Mouse (Mus musculus): Measurements from ENCODE around the gene Tmem167. TPM values are rescaled to one million over a fixed set of nuclear protein-coding genes. Genes with fewer than 3 reads are reported as not detected.

The Tmem167 gene
- total RNA-seq, 2 experiments from 2014 or later = 21.7 to 26.0 TPM

- no peak for DNase-seq (ENCODE audit: extremely low spot score in 1 of 2, low spot score in 1 of 2)
Observed at GRCm38 (mm10) chr13:90175662-90176061, 86.7 kb downstream of the Tmem167 start.

- DNase-seq (ENCODE audit: extremely low spot score in 1 of 2, low spot score in 1 of 2) = no peak
Observed at GRCm38 (mm10) chr13:90182262-90182661, 93.3 kb downstream of the Tmem167 start.

GRCm38 (mm10) chr13:90183536-90183935 lies 94.6 kb downstream of the Tmem167 start:
- no peak for DNase-seq (ENCODE audit: extremely low spot score in 1 of 2, low spot score in 1 of 2)

GRCm38 (mm10) chr13:90186694-90187093 lies 97.8 kb downstream of the Tmem167 start:
- no peak for DNase-seq (ENCODE audit: extremely low spot score in 1 of 2, low spot score in 1 of 2)

GRCm38 (mm10) chr13:90188021-90188420 lies 99.1 kb downstream of the Tmem167 start:
- no peak for DNase-seq (ENCODE audit: extremely low spot score in 1 of 2, low spot score in 1 of 2)

GRCm38 (mm10) chr13:90191794-90192193 lies 102.9 kb downstream of the Tmem167 start:
- DNase-seq (ENCODE audit: extremely low spot score in 1 of 2, low spot score in 1 of 2) = no peak

Other genes with a start within 250 kb of the Tmem167 start
- 10 to 100 TPM; 15.0 to 16.4 TPM for gene Xrcc4, start 485 bp downstream of the Tmem167 start, total RNA-seq (2021)

Measured in layer of hippocampus, postnatal 25 days (tissue).